Mouse (Mus musculus) lung, adult 2 months (tissue): ENCODE data around the gene Ms4a3.

Source experiments
- CTCF ChIP-seq: fragments of 200-500 bp; IDR thresholded peaks from 2 replicates; pipeline ENCODE4 v1.5.1; 2011; ENCODE audit warnings: mild to moderate bottlenecking, low read length, control low read depth; ENCODE audit not compliant: insufficient read depth
- POLR2A ChIP-seq: fragments of 200-500 bp; IDR thresholded peaks from 2 replicates; pipeline ENCODE4 v1.6.1; 2011; ENCODE audit warnings: low read depth, mild to moderate bottlenecking, control low read depth, low read length, borderline replicate concordance; ENCODE audit errors: extremely low read depth

- TF ChIP-seq POLR2A (no peak), CTCF (no peak)
Measured at GRCm38 (mm10) chr19:11625231-11625630, 15.4 kb downstream of the Ms4a3 start.
